Comparison of ENCODE assay signal across 8 mouse cellular contexts in the genomic region with DNA sequence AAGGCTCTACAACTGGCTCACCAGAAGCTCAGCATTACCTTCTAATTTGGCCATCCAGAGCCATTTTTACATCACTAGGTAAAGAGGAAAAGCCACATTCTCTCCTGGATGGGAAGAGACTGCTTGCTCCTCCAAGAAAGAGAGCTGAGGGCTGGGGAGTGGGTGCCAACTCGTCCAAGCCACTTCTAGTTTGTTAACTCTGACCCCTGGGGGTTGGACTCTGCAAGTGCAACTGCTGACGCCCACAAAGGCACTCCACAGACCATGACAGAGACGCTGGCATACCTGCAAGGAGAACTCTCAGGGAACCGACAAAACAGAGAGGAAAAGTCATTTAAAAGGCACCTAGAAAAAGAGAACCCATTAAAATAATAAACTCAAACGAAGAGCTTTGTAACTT.
A peak's percentile ranks its signal among the peaks of the same experiment; 100 is the strongest.
DNase-seq lines count a peak whose midpoint lies in the region; ATAC-seq and TF ChIP-seq lines count a peak whose summit lies in the region.

No protein-coding gene starts in this region.

- H3K4me2 ChIP-seq in embryonic facial prominence, embryonic 12.5 days (replicated peaks) = no peak overlapping the region
- no peak overlapping the region for H3K4me2 ChIP-seq in kidney, embryonic 14.5 days (replicated peaks; ENCODE audit: low read depth, low read length)
- H3K4me2 ChIP-seq in limb, embryonic 14.5 days (replicated peaks; ENCODE audit: low read depth, low read length, severe bottlenecking) = no peak overlapping the region
- no peak overlapping the region for H3K4me2 ChIP-seq in midbrain, postnatal 0 days (ENCODE audit: low read depth, low read length, poor library complexity, severe bottlenecking)

- DNase-seq in 3134 (ENCODE audit: extremely low read depth, insufficient read length, low spot score) = peak; percentile 51
- DNase-seq in adrenal gland, postnatal 10 days = peak; percentile 89
- peak; percentile 64 for DNase-seq in heart, adult 8-10 months (ENCODE audit: low spot score)
- DNase-seq in limb, embryonic 14.5 days (ENCODE audit: low spot score) = peak; percentile 78
- DNase-seq in midbrain, postnatal 0 days (ENCODE audit: low spot score) = peak; percentile 86
- peak; percentile 67 to 77 for DNase-seq in spleen, postnatal 36 days (ENCODE audit: low spot score in 2 of 2)

- no peak overlapping the region for H3K27ac ChIP-seq in embryonic facial prominence, embryonic 12.5 days
- no peak overlapping the region for H3K27ac ChIP-seq in kidney, embryonic 14.5 days (ENCODE audit: low read depth, low read length)
- H3K27ac ChIP-seq in limb, embryonic 14.5 days (replicated peaks; ENCODE audit: low read depth, low read length) = no peak overlapping the region
- H3K27ac ChIP-seq in midbrain, postnatal 0 days (ENCODE audit: low read depth, low read length) = no peak overlapping the region

- H3K4me3 ChIP-seq in embryonic facial prominence, embryonic 12.5 days = no peak overlapping the region
- no peak overlapping the region for H3K4me3 ChIP-seq in kidney, embryonic 14.5 days (ENCODE audit: low read length)
- no peak overlapping the region for H3K4me3 ChIP-seq in limb, embryonic 14.5 days (replicated peaks; ENCODE audit: low read length)
- no peak overlapping the region for H3K4me3 ChIP-seq in midbrain, postnatal 0 days (ENCODE audit: low read depth, low read length)

- no peaks in the 10 kb centered on the region for H3K36me3 ChIP-seq in embryonic facial prominence, embryonic 12.5 days
- H3K36me3 ChIP-seq in kidney, embryonic 14.5 days (ENCODE audit: control insufficient read depth, insufficient read depth, low read length) = no peaks in the 10 kb centered on the region
- H3K36me3 ChIP-seq in limb, embryonic 14.5 days (ENCODE audit: control insufficient read depth, insufficient read depth, low read length) = no peaks in the 10 kb centered on the region
- no peaks in the 10 kb centered on the region for H3K36me3 ChIP-seq in midbrain, postnatal 0 days (ENCODE audit: insufficient read depth, low read length)

- TF ChIP-seq POLR2A in limb, embryonic 14.5 days (IDR thresholded peaks at IDR 0.05; ENCODE audit: borderline replicate concordance, extremely low read depth, insufficient read depth, insufficient read length) = no peak

- ATAC-seq in embryonic facial prominence, embryonic 12.5 days (ENCODE audit: insufficient number of reproducible peaks, insufficient read depth, low FRiP score, low TSS enrichment) = peak; percentile 60; the same call in 1 of the 2 replicates
- ATAC-seq in kidney, embryonic 14.5 days (ENCODE audit: low FRiP score, low TSS enrichment) = peak; percentile 89
- peak; percentile 71; the same call in 1 of the 2 replicates for ATAC-seq in limb, embryonic 14.5 days (ENCODE audit: low FRiP score, low read depth)
- peak; percentile 66; the same call in 1 of the 2 replicates for ATAC-seq in midbrain, postnatal 0 days (ENCODE audit: low FRiP score)

- no peaks in the 10 kb centered on the region for H3K9me3 ChIP-seq in embryonic facial prominence, embryonic 12.5 days
- H3K9me3 ChIP-seq in kidney, embryonic 14.5 days (ENCODE audit: control insufficient read depth, low read length) = no peaks in the 10 kb centered on the region
- no peaks in the 10 kb centered on the region for H3K9me3 ChIP-seq in limb, embryonic 14.5 days (ENCODE audit: control insufficient read depth, low read length)
- no peaks in the 10 kb centered on the region for H3K9me3 ChIP-seq in midbrain, postnatal 0 days (ENCODE audit: low read length)

- H3K4me1 ChIP-seq in embryonic facial prominence, embryonic 12.5 days = 0 out of 2 replicates have a peak, but pooled peaks cover 2% of the 10 kb centered on the region
- no peaks in the 10 kb centered on the region for H3K4me1 ChIP-seq in kidney, embryonic 14.5 days (ENCODE audit: control insufficient read depth, insufficient read depth, low read length)
- H3K4me1 ChIP-seq in limb, embryonic 14.5 days (ENCODE audit: control insufficient read depth, insufficient read depth, low read length) = no peaks in the 10 kb centered on the region
- no peaks in the 10 kb centered on the region for H3K4me1 ChIP-seq in midbrain, postnatal 0 days (ENCODE audit: insufficient read depth, low read length)

- H3K9ac ChIP-seq in embryonic facial prominence, embryonic 12.5 days = no peak overlapping the region
- H3K9ac ChIP-seq in kidney, embryonic 14.5 days (ENCODE audit: low read depth, low read length) = no peak overlapping the region
- H3K9ac ChIP-seq in limb, embryonic 14.5 days (ENCODE audit: low read depth, low read length, severe bottlenecking) = no peak overlapping the region
- no peak overlapping the region for H3K9ac ChIP-seq in midbrain, postnatal 0 days (replicated peaks; ENCODE audit: low read length, poor library complexity, severe bottlenecking)

- WGBS in embryonic facial prominence, embryonic 12.5 days = 4% methylated on average over 5 of the region's 5 CpGs
- 3% methylated on average over 5 of the region's 5 CpGs for WGBS in kidney, embryonic 14.5 days
- 6% methylated on average over 5 of the region's 5 CpGs for WGBS in limb, embryonic 14.5 days
- WGBS in midbrain, postnatal 0 days = 4% methylated on average over 5 of the region's 5 CpGs

- H3K27me3 ChIP-seq in embryonic facial prominence, embryonic 12.5 days = no peaks in the 10 kb centered on the region
- H3K27me3 ChIP-seq in kidney, embryonic 14.5 days (ENCODE audit: control insufficient read depth, insufficient read depth, low read length) = no peaks in the 10 kb centered on the region
- H3K27me3 ChIP-seq in limb, embryonic 14.5 days (ENCODE audit: control insufficient read depth, insufficient read depth, low read length) = no peaks in the 10 kb centered on the region
- no peaks in the 10 kb centered on the region for H3K27me3 ChIP-seq in midbrain, postnatal 0 days (ENCODE audit: insufficient read depth, low read length)

- TF ChIP-seq CTCF in midbrain, postnatal 0 days (IDR thresholded peaks at IDR 0.05) = peak; percentile 80
